Mouse (Mus musculus): ENCODE results near the gene Psmd11. TPM values are rescaled to one million over a fixed set of nuclear protein-coding genes. Genes with fewer than 3 reads are reported as not detected.

The Psmd11 gene
- polyA plus RNA-seq, 1 experiment from 2014 or later = 156 TPM

GRCm38 (mm10) chr11:80497225-80497919 is 69.0 kb downstream of the Psmd11 start:
- WGBS (ENCODE audit: insufficient replicate concordance) = 66% methylated on average over 10 of the region's 10 CpGs
- H3K4me2 ChIP-seq = no peak overlapping the region
- H3K4me3 ChIP-seq (replicated peaks) = no peak overlapping the region
- no peak for ATAC-seq (ENCODE audit: insufficient read depth)
- no peak overlapping the region for H3K27ac ChIP-seq (replicated peaks)
- H3K36me3 ChIP-seq (replicated peaks) = no peaks in the 10 kb centered on the region
- H3K9me3 ChIP-seq (replicated peaks) = no peaks in the 10 kb centered on the region
- H3K27me3 ChIP-seq = no peaks in the 10 kb centered on the region
- H3K4me1 ChIP-seq (replicated peaks) = no peaks in the 10 kb centered on the region
- H3K9ac ChIP-seq = no peak overlapping the region

- H3K9ac ChIP-seq = no peak overlapping the region
- H3K9me3 ChIP-seq (replicated peaks) = no peaks in the 10 kb centered on the region
- H3K27me3 ChIP-seq = no peaks in the 10 kb centered on the region
- no peaks in the 10 kb centered on the region for H3K4me1 ChIP-seq (replicated peaks)
- no peak overlapping the region for H3K27ac ChIP-seq (replicated peaks)
- H3K4me2 ChIP-seq = no peak overlapping the region
- H3K36me3 ChIP-seq (replicated peaks) = no peaks in the 10 kb centered on the region
- 61% methylated on average over 11 of the region's 11 CpGs for WGBS (ENCODE audit: insufficient replicate concordance)
- no peak for ATAC-seq (ENCODE audit: insufficient read depth)
- H3K4me3 ChIP-seq (replicated peaks) = no peak overlapping the region
These were observed 70.1 kb downstream of the Psmd11 start for GRCm38 (mm10) chr11:80498328-80499070.

DNA sequence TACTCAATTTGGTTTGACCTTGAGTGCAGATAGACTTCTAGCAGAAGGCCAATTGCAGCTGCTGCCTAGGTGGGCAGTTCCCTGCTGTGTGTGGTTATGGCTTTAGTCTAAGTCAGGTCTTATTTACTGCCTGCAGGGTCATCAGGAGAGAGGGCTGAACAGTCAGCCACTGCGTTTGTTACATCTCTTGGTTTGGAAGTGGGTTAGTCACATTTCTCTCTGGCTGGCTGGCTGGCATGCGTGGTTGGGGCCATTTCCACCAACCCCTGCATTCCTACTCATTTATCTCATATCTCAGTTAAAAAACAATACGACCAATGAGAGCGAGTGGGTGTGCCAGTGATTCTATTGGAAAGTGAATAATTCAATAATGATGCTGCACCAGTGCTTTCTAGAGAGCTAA is 71.1 kb downstream of the Psmd11 start:
- 56% methylated on average over 4 of the region's 4 CpGs for WGBS (ENCODE audit: insufficient replicate concordance)
- H3K27me3 ChIP-seq = no peaks in the 10 kb centered on the region
- no peak overlapping the region for H3K27ac ChIP-seq (replicated peaks)
- no peaks in the 10 kb centered on the region for H3K9me3 ChIP-seq (replicated peaks)
- no peak overlapping the region for H3K4me3 ChIP-seq (replicated peaks)
- no peak for ATAC-seq (ENCODE audit: insufficient read depth)
- 0 out of 2 replicates have a peak, but pooled peaks cover under 1% of the 10 kb centered on the region for H3K4me1 ChIP-seq (replicated peaks)
- H3K4me2 ChIP-seq = no peak overlapping the region
- H3K9ac ChIP-seq = no peak overlapping the region
- H3K36me3 ChIP-seq (replicated peaks) = no peaks in the 10 kb centered on the region

DNA sequence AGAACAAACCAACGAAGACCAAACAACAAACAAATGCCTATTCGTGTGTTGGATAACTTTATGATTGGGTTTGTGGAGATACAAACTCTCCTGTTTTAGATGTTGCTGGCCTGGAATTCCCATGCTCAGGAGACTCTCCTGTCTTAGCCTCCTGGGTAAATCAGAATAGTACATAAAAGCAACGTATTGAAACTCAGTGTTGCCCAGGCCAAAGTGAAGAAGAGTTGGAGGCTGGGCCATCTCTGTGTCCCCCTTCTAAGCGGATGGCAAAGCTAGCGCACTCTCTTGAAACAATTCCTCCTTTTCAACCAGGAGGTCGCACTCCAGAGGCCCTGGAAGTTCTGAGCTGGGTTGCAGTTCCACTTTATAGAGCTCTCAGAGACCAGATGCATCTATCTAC is 74.9 kb downstream of the Psmd11 start:
- H3K36me3 ChIP-seq (replicated peaks) = no peaks in the 10 kb centered on the region
- no peak overlapping the region for H3K4me3 ChIP-seq (replicated peaks)
- H3K27ac ChIP-seq (replicated peaks) = no peak overlapping the region
- H3K4me2 ChIP-seq = no peak overlapping the region
- no peak overlapping the region for H3K9ac ChIP-seq
- 0 out of 2 replicates have a peak, but pooled peaks cover 4% of the 10 kb centered on the region for H3K4me1 ChIP-seq (replicated peaks)
- no peaks in the 10 kb centered on the region for H3K27me3 ChIP-seq
- WGBS (ENCODE audit: insufficient replicate concordance) = 70% methylated on average over 6 of the region's 6 CpGs
- H3K9me3 ChIP-seq (replicated peaks) = no peaks in the 10 kb centered on the region
- no peak for ATAC-seq (ENCODE audit: insufficient read depth)

- no peak overlapping the region for H3K4me2 ChIP-seq
- peaks cover 8% of the 10 kb centered on the region; the same call in 1 of the 2 replicates for H3K4me1 ChIP-seq (replicated peaks)
- no peaks in the 10 kb centered on the region for H3K9me3 ChIP-seq (replicated peaks)
- no peak overlapping the region for H3K9ac ChIP-seq
- WGBS (ENCODE audit: insufficient replicate concordance) = 60% methylated on average over 13 of the region's 13 CpGs
- no peaks in the 10 kb centered on the region for H3K36me3 ChIP-seq (replicated peaks)
- no peak overlapping the region for H3K4me3 ChIP-seq (replicated peaks)
- ATAC-seq (ENCODE audit: insufficient read depth) = no peak
- no peak overlapping the region for H3K27ac ChIP-seq (replicated peaks)
- no peaks in the 10 kb centered on the region for H3K27me3 ChIP-seq
These were observed 75.5 kb downstream of the Psmd11 start for GRCm38 (mm10) chr11:80503726-80504452.

DNA sequence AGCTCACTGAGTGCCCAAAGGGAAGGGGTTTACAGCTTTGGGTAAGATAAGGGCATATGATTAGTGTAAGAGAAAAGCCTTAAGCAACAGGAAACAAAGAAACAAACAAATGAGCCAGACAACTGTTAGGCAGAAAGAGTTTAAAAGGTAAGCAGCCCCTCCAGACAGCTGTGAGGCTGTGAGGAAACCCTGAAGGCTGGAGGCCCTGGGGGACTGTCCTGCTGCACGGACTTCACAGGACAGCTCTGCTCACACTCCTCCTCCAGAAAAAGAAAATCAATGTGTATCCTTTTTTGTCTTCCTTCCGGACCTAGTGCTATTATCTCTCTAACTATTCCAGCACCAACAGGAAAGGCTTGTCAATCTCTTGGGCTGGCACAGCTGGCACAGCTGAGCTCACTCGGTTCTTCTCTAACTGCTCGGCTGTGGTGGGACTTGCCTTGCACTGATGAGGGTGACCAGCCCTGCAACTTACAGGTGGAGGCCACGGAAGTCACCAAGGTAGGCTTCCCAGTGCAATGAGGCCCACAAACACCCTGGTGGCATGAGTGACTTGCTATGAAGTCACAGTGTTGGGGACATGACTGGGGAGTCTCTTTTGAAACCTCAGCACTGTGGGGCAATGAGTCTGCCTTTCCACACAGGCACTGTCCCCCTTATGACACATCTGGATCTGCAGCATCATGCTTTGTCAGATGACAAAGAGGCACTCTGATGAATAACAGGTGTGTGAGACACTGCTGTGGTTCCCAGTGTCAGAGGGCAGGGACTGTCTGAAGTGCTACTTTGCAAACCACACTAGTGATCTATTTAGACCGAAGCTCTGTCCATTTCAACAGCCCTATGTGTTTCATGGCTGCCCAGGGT is 76.3 kb downstream of the Psmd11 start:
- Histone ChIP-seq H3K4me3 (replicated peaks) (no peak overlapping the region), H3K27ac (replicated peaks) (no peak overlapping the region), H3K4me2 (no peak overlapping the region), H3K9me3 (replicated peaks) (no peaks in the 10 kb centered on the region), H3K9ac (no peak overlapping the region), H3K27me3 (no peaks in the 10 kb centered on the region), H3K4me1 (replicated peaks) (peaks cover 11% of the 10 kb centered on the region; the same call in 1 of the 2 replicates), H3K36me3 (replicated peaks) (no peaks in the 10 kb centered on the region)
- no peak for ATAC-seq (ENCODE audit: insufficient read depth)
- 19% methylated on average over 6 of the region's 6 CpGs for WGBS (ENCODE audit: insufficient replicate concordance)

GRCm38 (mm10) chr11:80505581-80505980 is 77.2 kb downstream of the Psmd11 start:
- Histone ChIP-seq H3K27ac (replicated peaks) (no peak overlapping the region), H3K9me3 (replicated peaks) (no peaks in the 10 kb centered on the region), H3K4me3 (replicated peaks) (no peak overlapping the region), H3K4me1 (replicated peaks) (peaks cover 11% of the 10 kb centered on the region; the same call in 1 of the 2 replicates), H3K4me2 (no peak overlapping the region), H3K9ac (no peak overlapping the region), H3K36me3 (replicated peaks) (no peaks in the 10 kb centered on the region), H3K27me3 (no peaks in the 10 kb centered on the region)
- ATAC-seq (ENCODE audit: insufficient read depth) = no peak
- WGBS (ENCODE audit: insufficient replicate concordance) = 61% methylated on average over 3 of the region's 3 CpGs

- no peaks in the 10 kb centered on the region for H3K9me3 ChIP-seq (replicated peaks)
- no peaks in the 10 kb centered on the region for H3K27me3 ChIP-seq
- H3K4me2 ChIP-seq = no peak overlapping the region
- peaks cover 11% of the 10 kb centered on the region; the same call in 1 of the 2 replicates for H3K4me1 ChIP-seq (replicated peaks)
- ATAC-seq (ENCODE audit: insufficient read depth) = no peak
- no peaks in the 10 kb centered on the region for H3K36me3 ChIP-seq (replicated peaks)
- H3K4me3 ChIP-seq (replicated peaks) = no peak overlapping the region
- no peak overlapping the region for H3K9ac ChIP-seq
- no peak overlapping the region for H3K27ac ChIP-seq (replicated peaks)
These were observed 78.1 kb downstream of the Psmd11 start for GRCm38 (mm10) chr11:80506483-80506882.

GRCm38 (mm10) chr11:80507791-80508190 is 79.4 kb downstream of the Psmd11 start:
- WGBS (ENCODE audit: insufficient replicate concordance) = 58% methylated on average over 6 of the region's 6 CpGs

GRCm38 (mm10) chr11:80508361-80509175 is 80.2 kb downstream of the Psmd11 start:
- ATAC-seq (ENCODE audit: insufficient read depth) = no peak
- peaks cover 11% of the 10 kb centered on the region; the same call in 1 of the 2 replicates for H3K4me1 ChIP-seq (replicated peaks)
- no peak overlapping the region for H3K4me3 ChIP-seq (replicated peaks)
- H3K4me2 ChIP-seq = no peak overlapping the region
- 0 out of 2 replicates have a peak overlapping the region, but pooled peaks have one; percentile 24 for H3K27ac ChIP-seq (replicated peaks)
- no peaks in the 10 kb centered on the region for H3K9me3 ChIP-seq (replicated peaks)
- 16% methylated on average over 19 of the region's 19 CpGs for WGBS (ENCODE audit: insufficient replicate concordance)
- H3K36me3 ChIP-seq (replicated peaks) = no peaks in the 10 kb centered on the region
- no peak overlapping the region for H3K9ac ChIP-seq
- no peaks in the 10 kb centered on the region for H3K27me3 ChIP-seq

More at GRCm38 (mm10) chr11:80507791-80508190, 79.4 kb downstream of the Psmd11 start:
- H3K4me3 ChIP-seq (replicated peaks) = no peak overlapping the region
- H3K4me2 ChIP-seq = no peak overlapping the region
- no peaks in the 10 kb centered on the region for H3K27me3 ChIP-seq
- no peaks in the 10 kb centered on the region for H3K36me3 ChIP-seq (replicated peaks)
- H3K9me3 ChIP-seq (replicated peaks) = no peaks in the 10 kb centered on the region
- ATAC-seq (ENCODE audit: insufficient read depth) = no peak
- peaks cover 11% of the 10 kb centered on the region; the same call in 1 of the 2 replicates for H3K4me1 ChIP-seq (replicated peaks)
- no peak overlapping the region for H3K27ac ChIP-seq (replicated peaks)
- H3K9ac ChIP-seq = no peak overlapping the region
